Mouse (Mus musculus): ENCODE measurements around the gene Ndrg2. TPM values are rescaled to one million over a fixed set of nuclear protein-coding genes. Genes with fewer than 3 reads are reported as not detected.

Gene Ndrg2
- polyA plus RNA-seq, 1 experiment from 2014 or later, result 71.6 TPM

DNA sequence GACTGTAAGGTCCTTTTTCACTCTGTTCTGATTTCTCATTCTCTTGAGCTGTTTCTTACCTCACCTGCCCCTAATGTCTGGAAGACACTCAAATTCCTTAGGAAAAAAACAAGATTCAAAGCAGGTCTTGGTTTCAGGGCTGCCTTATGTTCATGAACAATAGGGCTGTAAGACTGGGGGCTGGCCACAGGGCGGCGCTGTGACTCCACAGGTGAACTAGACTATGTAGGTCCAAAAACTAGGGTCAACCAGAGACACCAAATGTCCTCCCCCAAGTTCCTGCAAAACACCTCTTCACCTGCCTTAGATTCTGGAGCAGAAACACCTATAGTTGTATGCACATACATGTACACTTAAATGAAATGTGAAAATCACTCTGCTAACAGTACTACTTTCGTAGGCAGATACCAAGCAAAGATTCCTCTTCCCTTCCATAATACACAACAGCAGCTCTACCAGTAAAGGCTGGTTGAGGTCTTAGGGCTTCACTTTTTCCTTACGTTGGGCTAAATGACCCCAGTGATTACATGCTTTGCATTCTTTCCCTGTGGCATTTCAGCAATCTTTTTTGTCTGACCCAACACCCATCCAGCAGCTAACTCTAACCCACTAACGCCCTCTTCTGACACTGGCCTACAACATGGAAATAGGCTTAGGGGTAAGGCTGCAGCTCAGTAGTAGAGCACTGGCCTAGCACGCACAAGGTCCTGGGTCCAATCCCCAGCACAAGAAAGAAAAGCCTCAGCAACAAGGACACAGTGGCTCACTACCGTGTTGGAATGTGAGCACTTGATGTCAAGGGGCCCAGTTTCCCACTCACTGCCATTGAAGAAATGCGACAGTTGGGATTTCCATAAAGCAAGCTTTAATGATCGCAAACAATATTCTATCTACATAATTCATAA, 10.9 kb downstream of the Ndrg2 start:
- Histone ChIP-seq H3K27ac (replicated peaks) (peak overlapping the region; percentile 45; the same call in 1 of the 2 replicates), H3K4me1 (replicated peaks; ENCODE audit: control insufficient read depth, insufficient read depth) (no peaks in the 10 kb centered on the region), H3K27me3 (ENCODE audit: control insufficient read depth, insufficient read depth, low read length) (no peaks in the 10 kb centered on the region), H3K9me3 (ENCODE audit: control insufficient read depth, low read length) (no peaks in the 10 kb centered on the region), H3K4me3 (ENCODE audit: low read depth, low read length) (no peak overlapping the region), H3K4me2 (replicated peaks; ENCODE audit: low read depth) (no peak overlapping the region), H3K9ac (ENCODE audit: low read length) (no peak overlapping the region), H3K36me3 (ENCODE audit: control insufficient read depth, insufficient read depth, low read length) (peaks cover 5% of the 10 kb centered on the region)
- TF ChIP-seq CTCF (IDR thresholded peaks at IDR 0.05; ENCODE audit: low read depth) (peak; percentile 97), EP300 (optimal IDR thresholded peaks at IDR 0.05) (no peak)
- ATAC-seq (ENCODE audit: low FRiP score, low TSS enrichment) (peak; percentile 61; the same call in 1 of the 2 replicates), DNase-seq (ENCODE audit: low spot score) (peak; percentile 83)
- 51% methylated on average over 9 of the region's 9 CpGs for WGBS

DNA sequence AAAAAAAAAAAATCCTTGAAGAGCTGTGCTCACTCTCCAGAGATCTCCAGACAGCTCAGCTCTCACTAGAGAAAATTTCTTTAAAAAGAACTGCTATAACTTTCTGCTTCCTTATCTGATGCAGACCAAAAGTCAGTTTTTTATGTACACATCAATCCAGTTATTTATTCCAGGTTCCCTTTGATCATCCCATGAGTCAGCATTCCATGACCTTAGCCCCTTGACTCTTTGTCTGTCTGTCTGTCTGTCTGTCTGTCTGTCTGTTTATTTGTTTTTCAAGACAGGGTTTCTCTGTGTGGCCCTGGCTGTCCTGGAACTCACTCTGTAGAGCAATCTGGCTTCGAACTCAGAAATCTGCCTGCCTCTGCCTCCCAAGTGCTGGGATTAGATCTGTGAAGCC, 14.6 kb downstream of the Ndrg2 start:
- WGBS, result 90% methylated on average over 1 of the region's 1 CpGs
- no peak for TF ChIP-seq CTCF (IDR thresholded peaks at IDR 0.05; ENCODE audit: low read depth)
- TF ChIP-seq EP300 (optimal IDR thresholded peaks at IDR 0.05), result no peak
- no peaks in the 10 kb centered on the region for H3K4me1 ChIP-seq (replicated peaks; ENCODE audit: control insufficient read depth, insufficient read depth)
- H3K4me2 ChIP-seq (replicated peaks; ENCODE audit: low read depth), result no peak overlapping the region
- DNase-seq (ENCODE audit: low spot score) (no peak), ATAC-seq (ENCODE audit: low FRiP score, low TSS enrichment) (no peak)
- no peak overlapping the region for H3K9ac ChIP-seq (ENCODE audit: low read length)
- H3K27ac ChIP-seq (replicated peaks), result no peak overlapping the region
- H3K9me3 ChIP-seq (ENCODE audit: control insufficient read depth, low read length), result no peaks in the 10 kb centered on the region
- H3K36me3 ChIP-seq (ENCODE audit: control insufficient read depth, insufficient read depth, low read length), result no peaks in the 10 kb centered on the region; the same call in 1 of the 2 replicates
- H3K27me3 ChIP-seq (ENCODE audit: control insufficient read depth, insufficient read depth, low read length), result no peaks in the 10 kb centered on the region
- no peak overlapping the region for H3K4me3 ChIP-seq (ENCODE audit: low read depth, low read length)

DNA sequence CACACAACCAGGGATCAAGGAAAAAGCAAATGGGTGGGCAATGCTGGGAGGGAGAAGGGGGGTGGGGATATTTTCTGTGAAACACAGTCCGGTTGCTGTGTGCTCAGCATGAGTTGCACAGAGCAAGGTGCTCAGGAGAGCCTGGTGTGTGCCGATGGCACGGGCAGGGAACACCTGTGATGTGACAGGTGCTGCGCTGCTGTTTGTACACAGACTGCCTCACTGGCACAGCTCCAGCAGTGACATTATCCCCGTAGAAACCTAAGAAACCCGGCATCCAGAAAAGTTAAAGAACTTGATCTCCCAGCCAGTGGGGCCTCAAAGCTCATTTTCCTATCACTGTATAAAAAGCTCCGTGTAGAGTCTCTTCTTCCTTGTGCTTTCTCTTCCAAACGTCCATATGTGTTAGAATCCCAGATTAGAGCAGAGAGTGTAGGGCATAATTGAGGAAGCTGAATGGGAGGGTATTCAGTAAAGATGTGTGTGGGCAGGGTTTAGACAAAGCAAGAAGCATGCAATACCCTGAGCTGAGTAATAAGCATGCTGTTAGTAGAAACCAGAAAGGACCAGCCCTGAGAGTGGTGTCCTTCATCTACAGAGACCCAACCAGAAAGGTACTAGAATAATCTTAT, 17.3 kb downstream of the Ndrg2 start:
- DNase-seq (ENCODE audit: low spot score) (no peak), ATAC-seq (ENCODE audit: low FRiP score, low TSS enrichment) (no peak)
- 53% methylated on average over 8 of the region's 8 CpGs for WGBS

DNA sequence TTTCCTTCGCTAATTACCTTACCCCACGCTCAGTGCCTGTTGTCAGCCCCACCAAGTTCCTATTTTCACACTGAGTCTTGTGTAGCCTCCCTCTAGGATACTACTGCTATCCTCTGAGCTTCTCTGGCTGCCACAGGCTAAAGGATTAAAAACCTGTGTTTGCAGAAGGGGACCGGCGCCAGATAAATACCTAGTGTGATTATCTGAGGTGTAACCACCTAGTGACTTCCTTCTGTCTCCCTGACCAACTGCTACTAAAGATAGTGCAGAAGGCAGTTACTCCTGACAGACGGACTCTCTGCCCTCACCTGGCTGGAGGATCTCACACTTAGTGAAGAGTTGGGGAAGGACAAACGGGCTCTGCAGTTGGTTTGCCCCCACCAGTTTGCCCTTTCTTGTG, 17.9 kb downstream of the Ndrg2 start:
- Histone ChIP-seq H3K4me2 (replicated peaks; ENCODE audit: low read depth) (no peak overlapping the region), H3K9ac (ENCODE audit: low read length) (no peak overlapping the region), H3K27me3 (ENCODE audit: control insufficient read depth, insufficient read depth, low read length) (no peaks in the 10 kb centered on the region), H3K4me1 (replicated peaks; ENCODE audit: control insufficient read depth, insufficient read depth) (no peaks in the 10 kb centered on the region), H3K36me3 (ENCODE audit: control insufficient read depth, insufficient read depth, low read length) (peaks cover 8% of the 10 kb centered on the region), H3K4me3 (ENCODE audit: low read depth, low read length) (no peak overlapping the region), H3K27ac (replicated peaks) (no peak overlapping the region), H3K9me3 (ENCODE audit: control insufficient read depth, low read length) (no peaks in the 10 kb centered on the region)
- no peak for DNase-seq (ENCODE audit: low spot score)
- ATAC-seq (ENCODE audit: low FRiP score, low TSS enrichment), result no peak
- WGBS, result 65% methylated on average over 6 of the region's 6 CpGs
- TF ChIP-seq EP300 (optimal IDR thresholded peaks at IDR 0.05), result no peak

More for the DNA sequence above, 17.3 kb downstream of the Ndrg2 start:
- no peak for TF ChIP-seq EP300 (optimal IDR thresholded peaks at IDR 0.05)
- TF ChIP-seq CTCF (IDR thresholded peaks at IDR 0.05; ENCODE audit: low read depth), result no peak
- Histone ChIP-seq H3K27me3 (ENCODE audit: control insufficient read depth, insufficient read depth, low read length) (no peaks in the 10 kb centered on the region), H3K4me3 (ENCODE audit: low read depth, low read length) (no peak overlapping the region), H3K9ac (ENCODE audit: low read length) (no peak overlapping the region), H3K36me3 (ENCODE audit: control insufficient read depth, insufficient read depth, low read length) (peaks cover 1% of the 10 kb centered on the region), H3K4me2 (replicated peaks; ENCODE audit: low read depth) (no peak overlapping the region), H3K27ac (replicated peaks) (no peak overlapping the region), H3K9me3 (ENCODE audit: control insufficient read depth, low read length) (no peaks in the 10 kb centered on the region), H3K4me1 (replicated peaks; ENCODE audit: control insufficient read depth, insufficient read depth) (no peaks in the 10 kb centered on the region)

DNA sequence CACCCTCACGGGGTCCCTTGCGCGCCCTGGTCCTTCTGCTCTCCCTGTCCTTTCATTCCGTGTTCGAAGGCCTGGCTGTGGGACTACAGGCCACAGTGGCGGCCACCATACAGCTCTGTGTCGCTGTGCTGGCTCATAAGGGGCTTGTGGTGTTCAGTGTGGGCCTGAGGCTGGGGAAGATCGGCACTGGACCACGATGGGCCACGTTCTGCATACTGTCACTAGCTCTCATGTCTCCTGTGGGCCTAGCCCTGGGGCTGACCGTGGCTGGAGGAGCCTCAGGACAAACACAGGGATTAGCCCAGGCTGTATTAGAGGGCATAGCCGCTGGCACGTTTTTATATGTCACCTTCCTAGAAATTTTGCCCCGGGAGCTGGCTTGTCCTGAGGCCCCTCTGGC, 18.9 kb downstream of the Ndrg2 start:
- no peak overlapping the region for H3K27ac ChIP-seq (replicated peaks)
- H3K27me3 ChIP-seq (ENCODE audit: control insufficient read depth, insufficient read depth, low read length), result no peaks in the 10 kb centered on the region
- H3K9ac ChIP-seq (ENCODE audit: low read length), result no peak overlapping the region
- no peak overlapping the region for H3K4me3 ChIP-seq (ENCODE audit: low read depth, low read length)
- ATAC-seq (ENCODE audit: low FRiP score, low TSS enrichment) (no peak), DNase-seq (ENCODE audit: low spot score) (no peak)
- no peak overlapping the region for H3K4me2 ChIP-seq (replicated peaks; ENCODE audit: low read depth)
- H3K4me1 ChIP-seq (replicated peaks; ENCODE audit: control insufficient read depth, insufficient read depth), result no peaks in the 10 kb centered on the region
- no peaks in the 10 kb centered on the region for H3K9me3 ChIP-seq (ENCODE audit: control insufficient read depth, low read length)
- 81% methylated on average over 14 of the region's 14 CpGs for WGBS
- TF ChIP-seq EP300 (optimal IDR thresholded peaks at IDR 0.05) (no peak), CTCF (IDR thresholded peaks at IDR 0.05; ENCODE audit: low read depth) (no peak)
- peaks cover 13% of the 10 kb centered on the region for H3K36me3 ChIP-seq (ENCODE audit: control insufficient read depth, insufficient read depth, low read length)

DNA sequence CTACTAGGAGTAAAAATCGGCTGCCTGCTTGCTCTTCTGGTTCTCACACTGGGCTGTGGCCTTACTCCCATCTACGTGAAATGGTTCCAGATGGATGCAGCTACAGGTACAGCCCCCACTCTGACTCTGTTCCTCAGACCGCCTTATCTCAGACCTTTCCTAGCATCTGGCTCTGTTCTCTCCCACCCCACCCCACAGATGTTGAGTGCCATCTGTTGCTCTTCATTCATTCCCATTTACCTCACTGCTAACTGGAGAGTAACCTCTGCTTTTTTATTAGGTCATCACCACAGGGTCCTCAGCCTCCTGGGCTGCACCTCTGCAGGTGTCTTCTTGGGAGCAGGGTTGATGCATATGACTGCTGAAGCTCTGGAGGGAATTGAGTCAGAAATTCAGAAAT, 20.1 kb downstream of the Ndrg2 start:
- Histone ChIP-seq H3K27ac (replicated peaks) (no peak overlapping the region), H3K9ac (ENCODE audit: low read length) (no peak overlapping the region), H3K4me2 (replicated peaks; ENCODE audit: low read depth) (no peak overlapping the region), H3K36me3 (ENCODE audit: control insufficient read depth, insufficient read depth, low read length) (peaks cover 22% of the 10 kb centered on the region), H3K9me3 (ENCODE audit: control insufficient read depth, low read length) (no peaks in the 10 kb centered on the region), H3K27me3 (ENCODE audit: control insufficient read depth, insufficient read depth, low read length) (no peaks in the 10 kb centered on the region), H3K4me3 (ENCODE audit: low read depth, low read length) (no peak overlapping the region), H3K4me1 (replicated peaks; ENCODE audit: control insufficient read depth, insufficient read depth) (no peaks in the 10 kb centered on the region)
- 60% methylated on average over 3 of the region's 3 CpGs for WGBS
- no peak for ATAC-seq (ENCODE audit: low FRiP score, low TSS enrichment)
- TF ChIP-seq CTCF (IDR thresholded peaks at IDR 0.05; ENCODE audit: low read depth), result no peak
- no peak for TF ChIP-seq EP300 (optimal IDR thresholded peaks at IDR 0.05)
- no peak for DNase-seq (ENCODE audit: low spot score)
